Mouse (Mus musculus) erythroblast, embryonic 14.5 days (primary cell): ENCODE measurements around the gene Lnx2. TPM values are rescaled to one million over a fixed set of nuclear protein-coding genes. Genes with fewer than 3 reads are reported as not detected.

Source experiments
- H3K27me3 ChIP-seq: 2 replicates; pipeline ENCODE4 v1.6.1; 2012; ENCODE audit warnings: inconsistent platforms; ENCODE audit not compliant: control insufficient read depth
- H3K36me3 ChIP-seq: 2 replicates; pipeline ENCODE4 v1.6.1; 2012; ENCODE audit warnings: mild to moderate bottlenecking, inconsistent platforms; ENCODE audit not compliant: control insufficient read depth
- H3K4me1 ChIP-seq: 2 replicates; pipeline ENCODE4 v1.6.1; 2012; ENCODE audit warnings: inconsistent platforms; ENCODE audit not compliant: control insufficient read depth
- H3K4me3 ChIP-seq: replicated peaks from 2 replicates; pipeline ENCODE3; 2012; ENCODE audit warnings: moderate library complexity, mild to moderate bottlenecking, inconsistent platforms
- H3K9me3 ChIP-seq: 2 replicates; pipeline ENCODE4 v1.6.1; 2012; ENCODE audit warnings: low read length, inconsistent platforms, mixed read lengths; ENCODE audit not compliant: control insufficient read depth
- GATA1 ChIP-seq: IDR thresholded peaks from 2 replicates; pipeline ENCODE4 v1.6.1; 2012; ENCODE audit warnings: low read length, inconsistent platforms, mixed read lengths
- TAL1 ChIP-seq: IDR thresholded peaks from 3 replicates; pipeline ENCODE4 v1.6.1; 2012; ENCODE audit warnings: low read length, inconsistent platforms, mixed read lengths
- polyA plus RNA-seq: library from polyadenylated mRNA; stranded (reverse); fragments of >175 nt; gene quantifications from 2 replicates; pipeline ENCODE4 v1.2.3, GENCODE M21; 2012

Lnx2 gene
- polyA plus RNA-seq, 1 experiment, result 0.14 TPM

- Histone ChIP-seq H3K9me3 (no peaks in the 10 kb centered on the region), H3K4me1 (no peaks in the 10 kb centered on the region), H3K36me3 (peaks cover 58% of the 10 kb centered on the region), H3K4me3 (no peak overlapping the region), H3K27me3 (no peaks in the 10 kb centered on the region)
- no peak for TF ChIP-seq GATA1
- TF ChIP-seq TAL1, result no peak
Measured at GRCm38 (mm10) chr5:147102295-147102694, 25.9 kb upstream of the Lnx2 start.

DNA sequence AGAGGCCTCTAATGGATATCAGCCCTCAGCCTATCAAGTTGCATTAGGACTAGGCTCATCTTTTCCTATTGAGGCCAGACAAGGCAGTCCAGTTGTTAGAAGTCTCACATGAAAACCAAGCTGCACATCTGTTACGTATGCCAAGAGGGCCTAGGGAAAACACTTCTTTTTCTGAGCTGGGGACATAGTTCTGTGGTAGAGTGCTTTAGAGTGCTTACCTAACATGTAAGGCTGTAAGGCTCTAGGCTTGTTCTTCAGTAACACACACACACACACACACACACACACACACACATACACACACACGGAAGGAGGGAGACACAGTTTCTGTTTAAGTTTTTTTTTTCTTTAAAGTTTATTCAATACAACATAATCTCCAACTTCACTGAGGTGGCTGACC, 23.8 kb upstream of the Lnx2 start:
- no peak for TF ChIP-seq TAL1
- no peak for TF ChIP-seq GATA1
- Histone ChIP-seq H3K27me3 (no peaks in the 10 kb centered on the region), H3K4me3 (no peak overlapping the region), H3K36me3 (peaks cover 53% of the 10 kb centered on the region), H3K9me3 (no peaks in the 10 kb centered on the region), H3K4me1 (no peaks in the 10 kb centered on the region)

DNA sequence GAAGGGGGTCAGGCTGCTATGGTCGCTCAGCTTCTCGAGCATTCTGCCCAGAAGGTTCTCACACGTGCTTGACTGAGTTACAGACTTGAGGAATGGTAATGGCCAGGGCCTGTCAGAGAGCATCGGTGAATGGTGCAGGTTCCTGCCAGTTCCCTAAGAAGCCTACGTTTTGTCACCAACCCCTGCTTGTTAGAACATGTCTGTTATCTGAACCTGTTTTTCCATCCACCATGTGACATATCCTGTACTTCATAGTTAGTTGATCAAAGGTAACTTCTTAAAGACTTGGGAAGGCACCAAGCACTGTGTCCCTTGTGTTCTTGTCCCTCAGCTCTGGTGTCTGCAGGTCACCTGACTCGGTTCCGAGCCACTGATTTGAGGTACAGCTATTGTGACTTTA, 22.3 kb upstream of the Lnx2 start:
- no peaks in the 10 kb centered on the region for H3K4me1 ChIP-seq
- no peak overlapping the region for H3K4me3 ChIP-seq
- H3K27me3 ChIP-seq, result no peaks in the 10 kb centered on the region
- H3K9me3 ChIP-seq, result no peaks in the 10 kb centered on the region
- peaks cover 43% of the 10 kb centered on the region for H3K36me3 ChIP-seq
- TF ChIP-seq GATA1 (no peak), TAL1 (no peak)

- Histone ChIP-seq H3K9me3 (no peaks in the 10 kb centered on the region), H3K4me1 (no peaks in the 10 kb centered on the region), H3K4me3 (no peak overlapping the region), H3K36me3 (peaks cover 38% of the 10 kb centered on the region), H3K27me3 (no peaks in the 10 kb centered on the region)
- TF ChIP-seq GATA1, result no peak
- TF ChIP-seq TAL1, result no peak
Measured at GRCm38 (mm10) chr5:147096586-147096985, 20.2 kb upstream of the Lnx2 start.

DNA sequence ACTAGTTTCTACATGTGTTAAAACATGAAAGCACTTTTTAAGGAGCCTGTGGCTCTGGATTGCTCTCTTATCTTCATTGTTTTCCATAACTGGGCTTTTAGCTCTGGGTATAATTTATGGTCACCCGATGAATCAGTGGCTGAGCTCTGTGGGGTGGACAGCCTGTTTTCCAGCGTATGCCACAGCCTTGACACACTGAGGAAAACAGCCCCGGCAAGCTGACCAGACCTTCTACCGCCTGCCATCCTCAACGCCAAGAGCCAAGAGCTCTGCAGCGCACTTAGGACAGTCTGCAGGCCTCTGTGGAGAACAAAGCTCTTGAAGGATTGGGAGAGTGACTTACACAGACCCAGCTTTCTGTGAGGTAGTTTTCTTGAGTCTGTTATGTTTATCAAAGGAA, 17.9 kb upstream of the Lnx2 start:
- no peaks in the 10 kb centered on the region for H3K4me1 ChIP-seq
- no peaks in the 10 kb centered on the region for H3K27me3 ChIP-seq
- no peaks in the 10 kb centered on the region for H3K9me3 ChIP-seq
- TF ChIP-seq TAL1, result no peak
- no peak overlapping the region for H3K4me3 ChIP-seq
- peaks cover 32% of the 10 kb centered on the region for H3K36me3 ChIP-seq

GRCm38 (mm10) chr5:147092448-147092847, 16.1 kb upstream of the Lnx2 start:
- no peak for TF ChIP-seq GATA1
- TF ChIP-seq TAL1, result no peak
- Histone ChIP-seq H3K4me1 (no peaks in the 10 kb centered on the region), H3K27me3 (no peaks in the 10 kb centered on the region), H3K36me3 (peaks cover 31% of the 10 kb centered on the region), H3K4me3 (no peak overlapping the region), H3K9me3 (no peaks in the 10 kb centered on the region)

GRCm38 (mm10) chr5:147090256-147090963, 14.0 kb upstream of the Lnx2 start:
- Histone ChIP-seq H3K4me3 (no peak overlapping the region), H3K36me3 (peaks cover 37% of the 10 kb centered on the region), H3K4me1 (no peaks in the 10 kb centered on the region), H3K9me3 (no peaks in the 10 kb centered on the region), H3K27me3 (no peaks in the 10 kb centered on the region)
- TF ChIP-seq GATA1 (no peak), TAL1 (no peak)

DNA sequence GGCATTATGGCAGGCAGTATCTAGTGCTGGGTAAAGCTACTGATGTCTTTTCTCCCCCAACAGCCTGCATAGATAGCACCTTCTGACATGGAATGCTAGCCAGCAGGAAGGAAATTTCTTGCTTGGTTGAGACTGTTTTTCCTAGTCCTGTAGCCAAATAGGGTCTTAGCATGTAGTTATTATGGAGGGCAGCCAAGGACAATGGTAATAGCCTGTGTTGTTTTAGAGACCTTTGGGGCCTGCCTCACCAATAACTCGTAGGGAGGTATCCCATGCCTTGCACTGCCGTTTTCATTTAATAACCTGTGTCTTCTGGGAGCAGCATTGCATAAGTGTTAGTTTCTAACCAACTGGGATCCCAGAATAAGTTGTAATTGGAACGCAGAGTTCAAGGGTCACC, 13.4 kb upstream of the Lnx2 start:
- Histone ChIP-seq H3K36me3 (peaks cover 38% of the 10 kb centered on the region), H3K4me1 (no peaks in the 10 kb centered on the region), H3K27me3 (no peaks in the 10 kb centered on the region), H3K4me3 (no peak overlapping the region), H3K9me3 (no peaks in the 10 kb centered on the region)
- TF ChIP-seq GATA1, result no peak

DNA sequence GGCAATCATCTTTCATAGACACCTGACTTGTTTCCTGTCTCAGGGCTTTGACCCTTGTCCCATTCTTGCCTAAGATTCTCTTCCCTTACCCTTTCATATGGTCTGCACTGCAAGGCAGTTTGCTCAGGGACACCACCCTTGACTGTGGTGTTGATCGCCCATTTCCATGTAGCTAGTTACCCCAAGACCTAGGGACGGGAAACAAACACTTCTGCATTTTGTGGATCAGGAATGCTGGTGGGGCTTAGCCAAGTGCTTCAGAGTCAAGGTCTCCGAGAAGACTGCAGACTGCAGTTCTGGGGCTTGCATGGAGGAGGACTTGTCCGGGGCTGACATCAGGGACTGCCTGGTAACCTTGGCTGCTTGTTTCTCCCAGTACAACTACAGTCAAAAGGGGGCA, 10.4 kb upstream of the Lnx2 start:
- no peaks in the 10 kb centered on the region for H3K27me3 ChIP-seq
- TF ChIP-seq GATA1 (no peak), TAL1 (no peak)
- H3K36me3 ChIP-seq, result peaks cover 40% of the 10 kb centered on the region
- H3K9me3 ChIP-seq, result no peaks in the 10 kb centered on the region
- no peaks in the 10 kb centered on the region for H3K4me1 ChIP-seq
- no peak overlapping the region for H3K4me3 ChIP-seq
